22 mouse cellular contexts compared by ENCODE assay signal in genomic region chr5:74204465-74204864, GRCm38 (mm10). TPM values are rescaled to one million over a fixed set of nuclear protein-coding genes. Genes with fewer than 3 reads are reported as not detected.
DNase-seq lines count a peak whose midpoint lies in the region; ATAC-seq lines count a peak whose summit lies in the region.
"Had no signal": no experiment of that assay in that cellular context is flagged by ENCODE, and none has a peak within 500 bp of the region (broad histone marks: within the 10 kb centered on the region; RNA-seq: fewer than 3 reads in every experiment).

No protein-coding gene starts in this region.

- H3K36me3 ChIP-seq in heart, embryonic 13.5 days = peaks cover 10% of the 10 kb centered on the region
- H3K36me3 ChIP-seq in heart, embryonic 11.5 days (ENCODE audit: control insufficient read depth, insufficient read depth, low read length) = 0 out of 2 replicates have a peak, but pooled peaks cover 2% of the 10 kb centered on the region
- peaks cover 6% of the 10 kb centered on the region for H3K36me3 ChIP-seq in embryonic facial prominence, embryonic 14.5 days (ENCODE audit: control insufficient read depth, insufficient read depth, low read length)
- H3K36me3 ChIP-seq in limb, embryonic 15.5 days = peaks cover 6% of the 10 kb centered on the region
- H3K36me3 ChIP-seq in forebrain, embryonic 10.5 days (replicated peaks) = peaks cover 12% of the 10 kb centered on the region
- H3K36me3 ChIP-seq: forebrain, embryonic 15.5 days; hindbrain, embryonic 13.5 days had no signal

- peaks cover 83% of the 10 kb centered on the region for H3K4me1 ChIP-seq in heart, embryonic 13.5 days
- peaks cover 59% of the 10 kb centered on the region for H3K4me1 ChIP-seq in heart, embryonic 11.5 days (ENCODE audit: control insufficient read depth, insufficient read depth, low read length)
- H3K4me1 ChIP-seq in embryonic facial prominence, embryonic 14.5 days (ENCODE audit: control insufficient read depth, insufficient read depth, low read length) = peaks cover 34% of the 10 kb centered on the region
- peaks cover 53% of the 10 kb centered on the region for H3K4me1 ChIP-seq in limb, embryonic 15.5 days
- peaks cover 48% of the 10 kb centered on the region for H3K4me1 ChIP-seq in forebrain, embryonic 10.5 days
- H3K4me1 ChIP-seq: forebrain, embryonic 15.5 days had no signal

- H3K4me3 ChIP-seq in heart, embryonic 13.5 days = no peak overlapping the region
- H3K4me3 ChIP-seq in heart, embryonic 11.5 days (ENCODE audit: low read depth, low read length) = no peak overlapping the region
- no peak overlapping the region for H3K4me3 ChIP-seq in embryonic facial prominence, embryonic 14.5 days (ENCODE audit: low read depth, low read length)
- no peak overlapping the region for H3K4me3 ChIP-seq in limb, embryonic 15.5 days
- H3K4me3 ChIP-seq in forebrain, embryonic 10.5 days = no peak overlapping the region
- H3K4me3 ChIP-seq: embryonic facial prominence, embryonic 15.5 days; forebrain, embryonic 12.5 days; forebrain, embryonic 15.5 days; hindbrain, embryonic 13.5 days; intestine, embryonic 15.5 days had no signal

- no peak overlapping the region for H3K9ac ChIP-seq in heart, embryonic 13.5 days
- no peak overlapping the region for H3K9ac ChIP-seq in heart, embryonic 11.5 days (ENCODE audit: low read depth, low read length)
- H3K9ac ChIP-seq in embryonic facial prominence, embryonic 14.5 days (ENCODE audit: low read depth, low read length) = no peak overlapping the region
- H3K9ac ChIP-seq in limb, embryonic 15.5 days = no peak overlapping the region
- H3K9ac ChIP-seq: embryonic facial prominence, embryonic 15.5 days; forebrain, embryonic 12.5 days; forebrain, embryonic 15.5 days; hindbrain, embryonic 13.5 days; intestine, embryonic 15.5 days had no signal

- H3K9me3 ChIP-seq in heart, embryonic 13.5 days = no peaks in the 10 kb centered on the region
- no peaks in the 10 kb centered on the region; the same call in 1 of the 2 replicates for H3K9me3 ChIP-seq in heart, embryonic 11.5 days (replicated peaks; ENCODE audit: control insufficient read depth, low read length)
- no peaks in the 10 kb centered on the region for H3K9me3 ChIP-seq in embryonic facial prominence, embryonic 14.5 days (ENCODE audit: control insufficient read depth, low read length)
- H3K9me3 ChIP-seq in limb, embryonic 15.5 days = no peaks in the 10 kb centered on the region
- H3K9me3 ChIP-seq in forebrain, embryonic 10.5 days = no peaks in the 10 kb centered on the region
- H3K9me3 ChIP-seq: embryonic facial prominence, embryonic 15.5 days; forebrain, embryonic 12.5 days; forebrain, embryonic 15.5 days; intestine, embryonic 15.5 days had no signal

- peak; percentile 48 for DNase-seq in gastrocnemius, adult 18-20 months (ENCODE audit: low spot score)
- no peak for DNase-seq in gastrocnemius, postnatal 25 days
- peak; percentile 70 for DNase-seq in embryonic facial prominence, embryonic 14.5 days (ENCODE audit: low spot score)
- no peak for DNase-seq in forebrain, embryonic 10.5 days (ENCODE audit: extremely low spot score, low spot score)
- DNase-seq: adrenal gland, adult 8-10 months; adrenal gland, postnatal 25 days; cerebellum, adult 11-12 months; cerebellum, adult 9-10 months; cerebellum, postnatal 25 days; gastrocnemius, postnatal 14 days; kidney, adult 11 months; kidney, adult 8-10 months had no signal

- no peak overlapping the region for H3K4me2 ChIP-seq in heart, embryonic 13.5 days
- H3K4me2 ChIP-seq in heart, embryonic 11.5 days = no peak overlapping the region
- H3K4me2 ChIP-seq in embryonic facial prominence, embryonic 14.5 days (ENCODE audit: low read depth, low read length) = no peak overlapping the region
- H3K4me2 ChIP-seq in limb, embryonic 15.5 days = no peak overlapping the region
- H3K4me2 ChIP-seq: embryonic facial prominence, embryonic 15.5 days; forebrain, embryonic 12.5 days; forebrain, embryonic 15.5 days; hindbrain, embryonic 13.5 days; intestine, embryonic 15.5 days had no signal

- WGBS in heart, embryonic 13.5 days = 74% methylated on average over 5 of the region's 5 CpGs
- 66% methylated on average over 5 of the region's 5 CpGs for WGBS in heart, embryonic 11.5 days (ENCODE audit: insufficient replicate concordance)
- WGBS in embryonic facial prominence, embryonic 14.5 days = 34% methylated on average over 5 of the region's 5 CpGs
- 53% methylated on average over 5 of the region's 5 CpGs for WGBS in limb, embryonic 15.5 days
- WGBS in forebrain, embryonic 10.5 days = 79% methylated on average over 5 of the region's 5 CpGs

- H3K27me3 ChIP-seq in heart, embryonic 13.5 days (replicated peaks) = no peaks in the 10 kb centered on the region
- H3K27me3 ChIP-seq in heart, embryonic 11.5 days (ENCODE audit: control insufficient read depth, insufficient read depth, low read length) = no peaks in the 10 kb centered on the region
- H3K27me3 ChIP-seq in embryonic facial prominence, embryonic 14.5 days (replicated peaks; ENCODE audit: control insufficient read depth, insufficient read depth, low read length) = no peaks in the 10 kb centered on the region
- H3K27me3 ChIP-seq in limb, embryonic 15.5 days = no peaks in the 10 kb centered on the region
- H3K27me3 ChIP-seq in forebrain, embryonic 10.5 days (ENCODE audit: poor library complexity, severe bottlenecking) = no peaks in the 10 kb centered on the region
- H3K27me3 ChIP-seq: embryonic facial prominence, embryonic 15.5 days; forebrain, embryonic 12.5 days; forebrain, embryonic 15.5 days; intestine, embryonic 15.5 days had no signal

- ATAC-seq in heart, embryonic 13.5 days (ENCODE audit: extremely low read depth, insufficient number of reproducible peaks, low FRiP score, low TSS enrichment) = no peak
- no peak for ATAC-seq in heart, embryonic 11.5 days (replicated peaks; ENCODE audit: insufficient number of reproducible peaks, low FRiP score, low TSS enrichment)
- ATAC-seq in embryonic facial prominence, embryonic 14.5 days (ENCODE audit: low read depth) = peak; percentile 50; the same call in 1 of the 2 replicates
- ATAC-seq in limb, embryonic 15.5 days (ENCODE audit: insufficient number of reproducible peaks, low FRiP score, low TSS enrichment, low read depth) = no peak
- ATAC-seq: activated CD4-positive, CD25-positive, alpha-beta regulatory T cell, adult 4 months; forebrain, embryonic 15.5 days; hindbrain, embryonic 16.5 days; intestine, embryonic 15.5 days had no signal

- 0 out of 2 replicates have a peak overlapping the region, but pooled peaks have one; percentile 90 for H3K27ac ChIP-seq in heart, embryonic 13.5 days (replicated peaks)
- no peak overlapping the region for H3K27ac ChIP-seq in heart, embryonic 11.5 days (ENCODE audit: low read depth, low read length)
- H3K27ac ChIP-seq in embryonic facial prominence, embryonic 14.5 days (replicated peaks; ENCODE audit: low read depth, low read length) = no peak overlapping the region
- H3K27ac ChIP-seq in limb, embryonic 15.5 days = 0 out of 2 replicates have a peak overlapping the region, but pooled peaks have one; percentile 54
- no peak overlapping the region for H3K27ac ChIP-seq in forebrain, embryonic 10.5 days
- H3K27ac ChIP-seq: forebrain, embryonic 12.5 days; forebrain, embryonic 15.5 days; hindbrain, embryonic 13.5 days; intestine, embryonic 15.5 days had no signal

RNA-seq across cellular contexts. Expression of gene Rasl11b, which starts 9.4 kb away (rescaled TPM):
- 1 to 10 TPM; 2.8 to 4.7 TPM for total RNA-seq in gastrocnemius, adult 18-20 months (2021)
- total RNA-seq in gastrocnemius, postnatal 25 days (2021) = 1 to 10 TPM; 2.3 to 2.8 TPM
- 79.7 and 88.1 TPM in 2 replicates for polyA plus RNA-seq in heart, embryonic 13.5 days (2015; fragmentation: Nextera tagmentation; extraction: Ambion mirVana)
- 75.9 and 87.0 TPM in 2 replicates for polyA plus RNA-seq in heart, embryonic 11.5 days (2014; fragmentation: Nextera tagmentation; extraction: Ambion mirVana)
- polyA plus RNA-seq in embryonic facial prominence, embryonic 14.5 days (2014; fragmentation: Nextera tagmentation; extraction: Ambion mirVana) = 62.9 and 75.4 TPM in 2 replicates
- 126 and 133 TPM in 2 replicates for polyA plus RNA-seq in limb, embryonic 15.5 days (2015; fragmentation: Nextera tagmentation; extraction: Ambion mirVana)
- 27.5 and 29.2 TPM in 2 replicates for polyA plus RNA-seq in forebrain, embryonic 10.5 days (2016; fragmentation: Nextera tagmentation; extraction: Ambion mirVana)

Comparison
In these comparisons a context has a peak if more than half of its experiments do, and no peak if none do; other contexts are left out.
1. DNase-seq: peak in gastrocnemius, adult 18-20 months (single experiment) and embryonic facial prominence, embryonic 14.5 days (single experiment); none in gastrocnemius, postnatal 25 days (single experiment) and forebrain, embryonic 10.5 days (single experiment).
2. H3K27ac ChIP-seq: peak in heart, embryonic 13.5 days (single experiment) and limb, embryonic 15.5 days (single experiment); none in heart, embryonic 11.5 days (single experiment), embryonic facial prominence, embryonic 14.5 days (single experiment) and forebrain, embryonic 10.5 days (single experiment).